Mouse (Mus musculus) hindbrain, embryonic 11.5 days (tissue): ENCODE measurements at regions not wholly inside any gene's neighbourhood (a gene's known extent, or its start where the extent isn't known, plus 50 kb on each side); places are given as distances from the start of the nearest gene placed in this dataset.
"Not testable (repeated sequence)": the region's sequence is repeated elsewhere in the genome, so short reads cannot be mapped to it uniquely, and the experiment has no call there.

Experiments used
- ATAC-seq: fragments of 200-750 bp; cut with Nextera tagmentation; 2 replicates; pipeline ENCODE4 v1.8.0; 2017; ENCODE audit warnings: mild to moderate bottlenecking, moderate TSS enrichment, moderate library complexity; ENCODE audit not compliant: low FRiP score
- DNase-seq: peaks from one replicate; pipeline ENCODE4 v3.0.0-alpha.2; 2015; ENCODE audit warnings: low spot score
- H3K27ac ChIP-seq: fragments of 300-500 bp; sonication (generic); 2 replicates; pipeline ENCODE4 v1.5.1; 2014; ENCODE audit warnings: mild to moderate bottlenecking, low read depth, low read length
- H3K27me3 ChIP-seq: fragments of 300-500 bp; sonication (generic); 2 replicates; pipeline ENCODE4 v1.6.1; 2014; ENCODE audit warnings: mild to moderate bottlenecking, low read length, moderate library complexity, mixed read lengths; ENCODE audit not compliant: control insufficient read depth, insufficient read depth
- H3K36me3 ChIP-seq: fragments of 300-500 bp; sonication (generic); 2 replicates; pipeline ENCODE4 v1.6.1; 2014; ENCODE audit warnings: mild to moderate bottlenecking, low read length, moderate library complexity, mixed read lengths; ENCODE audit not compliant: control insufficient read depth, insufficient read depth
- H3K4me1 ChIP-seq: fragments of 300-500 bp; sonication (generic); replicated peaks from 2 replicates; pipeline ENCODE4 v1.6.1; 2014; ENCODE audit warnings: low read length, mixed read lengths; ENCODE audit not compliant: control insufficient read depth, insufficient read depth
- H3K4me2 ChIP-seq: fragments of 300-500 bp; sonication (generic); replicated peaks from 2 replicates; pipeline ENCODE4 v1.6.1; 2014; ENCODE audit warnings: mild to moderate bottlenecking, low read depth, low read length
- H3K4me3 ChIP-seq: fragments of 300-500 bp; sonication (generic); 2 replicates; pipeline ENCODE4 v1.5.1; 2014; ENCODE audit warnings: low read depth, low read length
- H3K9ac ChIP-seq: fragments of 300-500 bp; sonication (generic); 2 replicates; pipeline ENCODE4 v1.6.1; 2014; ENCODE audit warnings: low read depth, low read length
- H3K9me3 ChIP-seq: fragments of 300-500 bp; sonication (generic); 2 replicates; pipeline ENCODE4 v1.6.1; 2016; ENCODE audit warnings: low read length; ENCODE audit not compliant: control insufficient read depth
- WGBS: fragments of 180-500 bp; shearing (Covaris S2); extraction: QIAGEN DNeasy Blood & Tissue Kit; methylation state at CpG from one replicate; pipeline ENCODE4 v1.1.7; 2014; 5-methylcytosine and 5-hydroxymethylcytosine counted together

DNA sequence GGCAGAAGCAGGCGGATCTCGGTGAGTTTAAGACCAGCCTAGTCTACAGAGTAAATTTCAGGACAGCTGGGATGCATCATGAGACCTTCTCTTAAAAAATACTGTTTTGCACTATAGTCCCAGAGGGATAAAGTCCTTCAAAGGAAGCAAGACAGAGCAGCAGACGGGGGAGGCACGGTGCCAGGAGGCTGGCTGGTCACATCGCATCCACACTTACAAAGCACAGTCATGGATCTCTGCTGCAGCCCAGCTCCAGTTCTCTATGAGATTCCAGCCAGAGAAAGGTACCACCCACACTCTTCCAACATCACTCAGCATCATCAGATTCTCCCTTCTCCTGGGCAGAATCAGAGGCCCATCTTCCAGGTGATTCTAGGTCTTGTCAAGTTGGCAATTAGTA lies 144.5 kb upstream of the Bcor start:
- Histone ChIP-seq H3K27me3 (no peaks in the 10 kb centered on the region; the same call in 1 of the 2 replicates), H3K27ac (no peak overlapping the region), H3K4me1 (no peaks in the 10 kb centered on the region), H3K9ac (no peak overlapping the region), H3K36me3 (no peaks in the 10 kb centered on the region), H3K4me3 (no peak overlapping the region), H3K9me3 (no peaks in the 10 kb centered on the region), H3K4me2 (no peak overlapping the region)
- ATAC-seq (no peak), DNase-seq (no peak)
- 77% methylated on average over 5 of the region's 5 CpGs for WGBS

DNA sequence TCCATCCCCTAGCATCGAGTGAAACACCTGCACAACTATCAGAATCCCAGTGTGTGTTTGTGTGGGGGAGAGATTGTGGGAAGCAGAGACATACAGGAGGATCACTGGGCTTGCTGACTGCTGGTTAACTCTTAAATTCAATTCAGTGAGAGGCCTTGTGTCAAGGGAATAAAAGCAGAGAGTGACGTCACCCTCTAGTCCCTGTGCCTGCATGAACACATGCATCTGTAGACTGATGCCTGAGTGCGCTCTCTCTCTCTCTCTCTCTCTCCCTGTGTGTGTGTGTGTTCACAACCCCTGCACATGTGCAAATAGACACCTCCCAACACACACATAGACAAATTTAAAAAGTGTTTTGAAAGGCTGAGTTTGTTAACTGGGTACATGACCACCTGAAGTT lies 146.8 kb upstream of the Bcor start:
- Histone ChIP-seq H3K4me3 (no peak overlapping the region), H3K27me3 (no peaks in the 10 kb centered on the region; the same call in 1 of the 2 replicates), H3K36me3 (no peaks in the 10 kb centered on the region), H3K4me2 (no peak overlapping the region), H3K4me1 (no peaks in the 10 kb centered on the region), H3K27ac (no peak overlapping the region), H3K9me3 (no peaks in the 10 kb centered on the region), H3K9ac (no peak overlapping the region)
- WGBS: 60% methylated on average over 3 of the region's 3 CpGs
- DNase-seq (no peak), ATAC-seq (no peak)

DNA sequence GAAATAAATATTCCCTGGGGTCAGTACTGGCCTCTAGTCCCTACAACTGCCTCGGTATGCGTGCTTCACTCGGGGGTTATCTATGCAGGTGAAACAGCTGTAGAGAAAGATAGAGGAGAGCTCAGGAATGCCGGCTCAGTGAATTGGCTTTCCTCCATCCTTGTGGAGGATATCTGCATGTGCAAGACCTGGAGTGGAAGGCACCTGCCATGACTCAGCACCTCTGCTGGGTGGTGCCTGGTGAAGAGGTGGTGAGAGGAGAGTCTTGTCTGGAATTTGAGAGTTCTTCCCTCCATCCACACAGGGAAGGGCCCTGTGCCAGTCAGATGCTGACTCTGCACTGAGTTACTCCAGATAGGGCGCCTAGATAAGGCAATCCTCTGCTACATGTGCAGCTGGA lies 152.4 kb upstream of the Bcor start:
- no peak for DNase-seq
- Histone ChIP-seq H3K9ac (no peak overlapping the region), H3K4me1 (no peaks in the 10 kb centered on the region), H3K27me3 (no peaks in the 10 kb centered on the region; the same call in 1 of the 2 replicates), H3K4me3 (no peak overlapping the region), H3K27ac (no peak overlapping the region), H3K4me2 (no peak overlapping the region), H3K9me3 (no peaks in the 10 kb centered on the region), H3K36me3 (no peaks in the 10 kb centered on the region)
- 84% methylated on average over 5 of the region's 5 CpGs for whole genome bisulfite sequencing
- ATAC-seq: no peak

- Histone ChIP-seq H3K36me3 (no peaks in the 10 kb centered on the region), H3K4me1 (no peaks in the 10 kb centered on the region), H3K27ac (no peak overlapping the region), H3K27me3 (no peaks in the 10 kb centered on the region), H3K9ac (no peak overlapping the region), H3K4me2 (no peak overlapping the region), H3K9me3 (no peaks in the 10 kb centered on the region), H3K4me3 (no peak overlapping the region)
- WGBS: 83% methylated on average over 3 of the region's 3 CpGs
- ATAC-seq (no peak), DNase-seq (no peak)
Observed at GRCm38 (mm10) chrX:12315658-12316057, 155.5 kb upstream of the Bcor start.

DNA sequence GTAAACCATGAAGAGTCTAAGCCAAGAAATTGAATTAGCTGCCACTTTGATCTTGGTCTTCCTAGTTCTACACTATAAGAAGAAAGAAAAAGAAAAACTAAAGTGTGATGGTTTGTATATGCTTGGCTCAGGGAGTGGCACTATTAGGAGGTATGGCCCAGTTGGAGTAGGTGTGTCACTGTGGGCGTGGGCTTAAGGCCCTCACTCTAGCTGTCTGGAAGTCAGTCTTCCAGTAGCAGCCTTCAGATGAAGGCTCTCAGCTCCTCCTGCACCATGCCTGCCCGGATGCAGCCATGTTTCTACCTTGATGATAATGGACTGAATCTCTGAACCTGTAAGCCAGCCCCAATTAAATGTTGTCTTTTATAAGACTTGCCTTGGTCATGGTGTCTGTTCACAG lies 157.3 kb upstream of the Bcor start:
- DNase-seq, ATAC-seq, H3K9me3 ChIP-seq, H3K27me3 ChIP-seq, H3K4me3 ChIP-seq, H3K4me1 ChIP-seq, H3K4me2 ChIP-seq, H3K36me3 ChIP-seq, H3K27ac ChIP-seq, H3K9ac ChIP-seq: not testable (repeated sequence)
- WGBS: 80% methylated on average over 2 of the region's 2 CpGs

GRCm38 (mm10) chrX:12318848-12319651 lies 158.9 kb upstream of the Bcor start:
- Histone ChIP-seq H3K27me3 (no peaks in the 10 kb centered on the region), H3K9ac (no peak overlapping the region), H3K4me1 (no peaks in the 10 kb centered on the region), H3K9me3 (no peaks in the 10 kb centered on the region), H3K4me2 (no peak overlapping the region), H3K27ac (no peak overlapping the region), H3K4me3 (no peak overlapping the region), H3K36me3 (no peaks in the 10 kb centered on the region)
- ATAC-seq (no peak), DNase-seq (no peak)
- 63% methylated on average over 3 of the region's 4 CpGs for WGBS

DNA sequence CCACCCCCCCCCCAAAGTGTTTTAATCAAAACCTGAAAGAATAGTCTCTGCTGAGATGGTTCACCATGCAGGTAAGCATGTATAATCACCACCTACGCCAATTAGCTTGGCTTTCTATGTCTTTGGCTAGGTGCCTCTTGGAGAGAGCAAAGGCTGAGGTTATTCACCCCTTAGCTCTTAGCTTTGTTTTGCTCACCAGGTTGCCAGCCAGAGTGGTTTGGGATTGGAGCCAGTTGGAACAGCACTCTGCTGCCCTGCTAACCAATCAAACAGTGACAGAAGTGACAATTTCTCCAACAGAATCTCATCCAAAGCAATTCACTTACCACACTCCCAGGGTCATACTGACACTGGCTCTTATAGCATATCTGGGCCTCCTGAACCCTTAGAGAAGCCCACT lies 162.3 kb upstream of the Bcor start:
- H3K4me1 ChIP-seq: no peaks in the 10 kb centered on the region
- no peaks in the 10 kb centered on the region for H3K36me3 ChIP-seq
- no peak overlapping the region for H3K27ac ChIP-seq
- ATAC-seq: no peak
- no peak for DNase-seq
- no peak overlapping the region for H3K4me2 ChIP-seq
- H3K27me3 ChIP-seq: no peaks in the 10 kb centered on the region
- WGBS: 82% methylated on average over 1 of the region's 1 CpGs
- no peak overlapping the region for H3K4me3 ChIP-seq
- H3K9ac ChIP-seq: no peak overlapping the region
- no peaks in the 10 kb centered on the region for H3K9me3 ChIP-seq

DNA sequence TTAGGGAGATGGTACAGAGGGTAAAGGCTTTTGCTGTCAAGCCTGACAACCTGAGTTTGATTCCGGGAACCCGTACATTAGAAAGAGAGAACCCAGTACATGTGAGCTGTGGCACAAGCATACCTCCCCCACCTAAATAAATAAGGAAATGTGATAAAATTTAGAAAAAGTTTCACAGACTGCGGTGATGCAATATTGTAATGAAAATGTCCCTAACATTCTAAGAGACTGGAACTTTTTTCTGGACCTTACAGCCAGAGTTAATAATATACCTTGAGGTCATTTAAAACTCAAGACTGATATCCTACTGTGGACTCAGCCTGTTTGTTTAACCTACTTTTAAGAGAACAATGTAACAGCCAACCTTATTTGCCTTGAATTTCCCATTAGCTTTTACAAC lies 163.1 kb upstream of the Bcor start:
- no peak overlapping the region for H3K27ac ChIP-seq
- H3K4me3 ChIP-seq: no peak overlapping the region
- H3K9me3 ChIP-seq: no peaks in the 10 kb centered on the region
- no peak overlapping the region for H3K4me2 ChIP-seq
- no peaks in the 10 kb centered on the region for H3K27me3 ChIP-seq
- ATAC-seq (no peak), DNase-seq (no peak)
- 96% methylated on average over 3 of the region's 3 CpGs for WGBS
- no peaks in the 10 kb centered on the region for H3K36me3 ChIP-seq
- no peak overlapping the region for H3K9ac ChIP-seq
- no peaks in the 10 kb centered on the region for H3K4me1 ChIP-seq

DNA sequence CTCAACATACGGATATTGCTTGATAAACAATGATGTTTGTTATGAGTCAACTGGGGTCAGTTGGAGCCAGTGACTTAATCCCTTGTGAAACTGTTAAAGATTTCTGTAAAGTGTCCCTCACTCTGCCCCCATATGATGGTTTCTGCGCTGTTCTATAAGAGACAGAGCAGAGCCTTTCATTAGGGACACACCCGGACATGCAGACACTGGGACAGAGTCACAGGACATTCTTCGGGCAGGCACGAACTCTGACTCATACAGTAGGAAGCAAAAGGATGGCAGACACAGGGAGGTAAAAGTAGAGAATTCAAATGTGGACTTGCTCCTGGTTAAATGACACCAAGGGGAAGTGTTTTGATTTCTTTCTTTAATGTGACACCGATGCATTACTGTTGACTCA lies 163.7 kb upstream of the Bcor start:
- Histone ChIP-seq H3K27me3 (no peaks in the 10 kb centered on the region), H3K27ac (no peak overlapping the region), H3K4me2 (no peak overlapping the region), H3K4me1 (no peaks in the 10 kb centered on the region), H3K36me3 (no peaks in the 10 kb centered on the region), H3K4me3 (no peak overlapping the region), H3K9me3 (no peaks in the 10 kb centered on the region), H3K9ac (no peak overlapping the region)
- ATAC-seq: no peak
- no peak for DNase-seq
- 85% methylated on average over 6 of the region's 6 CpGs for WGBS
